Mouse (Mus musculus) adrenal gland, postnatal 14 days (tissue): ENCODE measurements around the gene Kctd13. TPM values are rescaled to one million over a fixed set of nuclear protein-coding genes. Genes with fewer than 3 reads are reported as not detected.
A peak's percentile ranks its signal among the peaks of the same experiment; 100 is the strongest.

Experiments used
- DNase-seq: peaks from one replicate; pipeline ENCODE4 v3.0.0; 2021; ENCODE audit warnings: mixed read lengths
- total RNA-seq: library from RNA; stranded (reverse); gene quantifications from 2 replicates; pipeline ENCODE4 v1.2.3, GENCODE M21; 2021

The Kctd13 gene
- total RNA-seq, 1 experiment from 2014 or later, result 20.2 TPM

DNA sequence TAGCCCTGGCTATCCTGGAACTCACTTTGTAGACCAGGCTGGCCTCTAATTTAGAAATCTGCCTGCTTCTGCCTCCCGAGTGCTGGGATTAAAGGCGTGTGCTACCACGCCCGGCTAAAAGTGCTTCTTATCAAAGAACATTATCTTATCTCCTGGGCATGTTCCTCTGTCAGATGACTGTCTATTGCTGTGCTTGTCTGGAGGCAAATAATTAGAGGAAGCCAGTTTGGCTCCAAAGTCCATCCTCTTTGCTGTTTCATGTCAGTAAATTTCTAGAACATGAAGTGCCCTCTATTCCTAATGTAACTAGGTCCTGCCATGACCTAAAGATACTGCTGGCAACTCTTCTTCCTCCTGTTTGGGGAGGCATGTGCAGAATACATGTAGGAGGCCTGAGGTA lies 53.4 kb downstream of the Kctd13 start:
- no peak for DNase-seq

DNA sequence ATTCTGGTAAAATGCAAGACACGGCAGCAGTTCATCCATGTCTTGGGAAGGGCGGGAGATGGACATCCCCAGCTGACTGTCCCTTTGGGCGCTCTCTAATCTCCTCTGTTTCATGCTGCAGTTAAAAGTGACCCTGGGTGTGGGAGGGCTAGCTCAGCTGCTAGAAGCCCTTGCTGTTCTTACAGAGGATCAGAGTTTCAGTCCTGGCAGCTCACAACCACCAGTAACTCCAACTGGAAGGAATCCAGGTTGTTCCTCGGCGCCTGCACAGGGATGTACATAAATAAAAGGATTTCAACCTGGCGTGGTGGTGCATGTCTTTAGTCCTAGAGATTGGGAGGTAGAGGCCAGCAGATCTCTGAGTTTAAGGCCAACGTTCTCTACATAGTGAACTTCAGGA lies 54.4 kb downstream of the Kctd13 start:
- DNase-seq, result no peak

DNA sequence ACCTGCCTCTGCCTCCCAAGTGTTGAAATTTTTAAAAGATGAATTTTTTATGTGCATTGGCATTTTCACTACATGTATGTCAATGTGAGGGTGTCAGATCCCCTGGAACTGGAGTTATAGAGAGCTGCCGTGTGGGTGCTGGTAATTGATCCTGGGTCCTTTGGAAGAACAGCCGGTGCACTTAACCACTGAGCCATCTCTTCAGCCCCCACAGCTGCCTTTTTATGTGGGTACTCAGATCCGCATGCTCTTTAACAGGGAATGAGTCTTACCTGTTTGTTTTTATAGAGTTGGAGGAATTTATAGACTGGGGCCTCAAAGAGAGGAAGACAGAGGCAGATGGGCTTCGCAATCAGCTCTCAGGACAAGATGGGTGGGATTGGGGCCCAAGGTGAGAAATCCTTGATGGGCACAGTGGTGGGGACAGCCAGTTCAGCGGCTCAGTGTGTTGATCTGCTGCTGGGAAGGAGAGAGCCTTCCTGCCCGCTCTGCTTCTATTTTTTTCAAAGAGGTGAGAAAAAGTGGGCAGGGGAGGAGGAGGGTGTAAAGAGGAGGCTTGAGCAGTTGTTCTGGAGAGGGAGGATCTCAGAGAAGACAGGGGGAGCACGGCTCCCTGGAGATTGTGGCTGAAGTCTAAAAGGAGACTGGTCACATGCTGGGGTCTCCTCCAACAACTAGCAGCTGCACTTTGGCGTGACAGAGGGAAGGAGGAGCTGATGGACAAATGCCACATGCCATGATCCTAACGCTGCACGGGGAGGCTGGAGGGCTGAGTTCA lies 56.2 kb downstream of the Kctd13 start:
- no peak for DNase-seq

DNA sequence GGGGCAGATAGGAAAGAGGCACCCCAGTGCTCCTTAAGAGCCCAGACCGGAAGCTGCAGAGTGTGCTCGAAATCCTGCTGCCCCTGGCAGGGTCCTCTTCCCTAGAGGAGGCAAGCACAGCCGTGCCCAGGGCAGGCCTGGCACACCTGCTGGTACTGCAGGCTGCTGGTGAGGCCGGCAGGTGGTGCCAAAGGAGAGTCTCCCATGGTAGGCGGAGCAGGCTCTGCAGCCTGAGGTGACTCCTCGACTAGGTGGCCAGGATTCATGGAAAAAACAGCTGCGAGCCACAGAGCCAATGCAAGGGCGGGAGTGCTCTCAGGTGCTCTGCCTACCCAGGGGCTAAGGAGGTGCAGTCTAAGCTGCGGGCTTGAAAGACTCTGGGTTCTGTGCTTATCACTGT lies 57.6 kb downstream of the Kctd13 start:
- DNase-seq, result peak; percentile 62

DNA sequence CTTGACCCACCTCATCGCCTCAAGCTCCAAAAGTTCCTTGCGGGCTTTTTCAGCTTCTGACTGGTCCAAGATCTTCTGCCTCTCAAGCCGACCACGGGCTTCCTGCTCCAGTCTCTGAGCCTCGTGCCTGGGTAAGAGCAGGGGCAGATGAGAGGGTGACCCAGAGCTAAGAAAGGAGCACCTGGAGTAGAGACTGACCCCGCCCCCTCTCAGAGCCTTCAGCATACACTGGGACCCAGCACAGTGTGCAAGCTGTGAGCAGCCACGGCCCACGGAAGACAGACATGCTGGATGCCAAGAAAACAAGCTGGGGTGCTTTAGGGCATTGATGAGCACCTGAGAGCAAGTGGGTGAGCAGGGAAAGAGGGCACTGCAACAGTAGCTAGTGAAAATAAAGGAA lies 60.1 kb downstream of the Kctd13 start:
- DNase-seq, result no peak

Other genes starting within 250 kb of the Kctd13 start
- gene Bola2, start 233.5 kb upstream of the Kctd13 start, total RNA-seq, result 74.9 and 82.9 TPM in 2 replicates
- gene Slx1b, start 233.1 kb upstream of the Kctd13 start, total RNA-seq, result 10.7 and 18.6 TPM in 2 replicates
- gene Coro1a, start 221.1 kb upstream of the Kctd13 start, total RNA-seq, result 12.0 and 78.1 TPM in 2 replicates
- gene Mapk3, start 169.3 kb upstream of the Kctd13 start, total RNA-seq, result 128 and 136 TPM in 2 replicates
- 3.8 and 5.6 TPM in 2 replicates for gene Gdpd3, start 162.5 kb upstream of the Kctd13 start, total RNA-seq
- gene Ypel3, start 151.9 kb upstream of the Kctd13 start, total RNA-seq, result 129 and 173 TPM in 2 replicates
- gene Tbx6, start 147.4 kb upstream of the Kctd13 start, total RNA-seq, result 1.2 and 1.5 TPM in 2 replicates
- 94.7 and 109 TPM in 2 replicates for gene Ppp4c, start 136.4 kb upstream of the Kctd13 start, total RNA-seq
- 32.1 and 32.5 TPM in 2 replicates for gene Fam57b, start 131.2 kb upstream of the Kctd13 start, total RNA-seq
- gene 4930451I11Rik, start 97.2 kb upstream of the Kctd13 start, total RNA-seq, result not detected in 2 replicates
- gene Doc2a, start 81.5 kb upstream of the Kctd13 start, total RNA-seq, result 0.63 and 0.64 TPM in 2 replicates
- 24.1 and 30.2 TPM in 2 replicates for gene Hirip3, start 66.9 kb upstream of the Kctd13 start, total RNA-seq
- 39.2 and 41.9 TPM in 2 replicates for gene Ino80e, start 66.5 kb upstream of the Kctd13 start, total RNA-seq
- gene Taok2, start 44.2 kb upstream of the Kctd13 start, total RNA-seq, result 68.8 and 79.4 TPM in 2 replicates
- 27.6 and 27.9 TPM in 2 replicates for gene Tmem219, start 6.0 kb upstream of the Kctd13 start, total RNA-seq
- gene Asphd1, start 20.7 kb downstream of the Kctd13 start, total RNA-seq, result 1.7 and 2.2 TPM in 2 replicates
- gene Sez6l2, start 21.7 kb downstream of the Kctd13 start, total RNA-seq, result 54.2 and 62.2 TPM in 2 replicates
- 78.2 and 83.0 TPM in 2 replicates for gene Cdipt, start 47.0 kb downstream of the Kctd13 start, total RNA-seq
- gene Cdiptos, start 47.2 kb downstream of the Kctd13 start, total RNA-seq, result 1.6 TPM in 2 replicates
- 61.7 and 63.8 TPM in 2 replicates for gene Mvp, start 85.7 kb downstream of the Kctd13 start, total RNA-seq
- 3.0 and 3.2 TPM in 2 replicates for gene Pagr1b, start 87.6 kb downstream of the Kctd13 start, total RNA-seq
- gene Pagr1a, start 88.5 kb downstream of the Kctd13 start, total RNA-seq, result 7.9 and 24.6 TPM in 2 replicates
- 8.4 and 26.9 TPM in 2 replicates for gene Gm42742, start 92.2 kb downstream of the Kctd13 start, total RNA-seq
- gene Prrt2, start 92.3 kb downstream of the Kctd13 start, total RNA-seq, result 3.5 and 4.6 TPM in 2 replicates
- 133 and 142 TPM in 2 replicates for gene Maz, start 98.2 kb downstream of the Kctd13 start, total RNA-seq
- 18.9 and 21.7 TPM in 2 replicates for gene Kif22, start 113.6 kb downstream of the Kctd13 start, total RNA-seq
- gene Zg16, start 158.4 kb downstream of the Kctd13 start, total RNA-seq, result not detected in 2 replicates
- gene AI467606, start 162.5 kb downstream of the Kctd13 start, total RNA-seq, result 1.3 and 5.7 TPM in 2 replicates
- gene Qprt, start 193.3 kb downstream of the Kctd13 start, total RNA-seq, result 1.8 and 11.4 TPM in 2 replicates
- 1.4 and 7.9 TPM in 2 replicates for gene Spn, start 208.9 kb downstream of the Kctd13 start, total RNA-seq